Mouse (Mus musculus) heart, embryonic 11.5 days (tissue): ENCODE measurements around the gene Fxyd5. TPM values are rescaled to one million over a fixed set of nuclear protein-coding genes. Genes with fewer than 3 reads are reported as not detected.

ENCODE experiments used
- ATAC-seq: fragments of 200-750 bp; cut with Nextera tagmentation; replicated peaks from 2 replicates; pipeline ENCODE4 v1.8.0; 2017; ENCODE audit warnings: moderate library complexity; ENCODE audit not compliant: insufficient number of reproducible peaks, low FRiP score, low TSS enrichment
- H3K27ac ChIP-seq: fragments of 300-500 bp; sonication (generic); 2 replicates; pipeline ENCODE4 v1.5.1; 2014; ENCODE audit warnings: mild to moderate bottlenecking, low read depth, low read length
- H3K27me3 ChIP-seq: fragments of 300-500 bp; sonication (generic); 2 replicates; pipeline ENCODE4 v1.6.1; 2014; ENCODE audit warnings: mild to moderate bottlenecking, low read length, mixed read lengths; ENCODE audit not compliant: control insufficient read depth, insufficient read depth
- H3K36me3 ChIP-seq: fragments of 300-500 bp; sonication (generic); 2 replicates; pipeline ENCODE4 v1.6.1; 2014; ENCODE audit warnings: mild to moderate bottlenecking, low read length, moderate library complexity, mixed read lengths; ENCODE audit not compliant: control insufficient read depth, insufficient read depth
- H3K4me1 ChIP-seq: fragments of 300-500 bp; sonication (generic); 2 replicates; pipeline ENCODE4 v1.6.1; 2014; ENCODE audit warnings: low read length; ENCODE audit not compliant: control insufficient read depth, insufficient read depth
- H3K4me2 ChIP-seq: fragments of 300-500 bp; sonication (generic); 2 replicates; pipeline ENCODE4 v1.6.1; 2014; ENCODE audit warnings: mild to moderate bottlenecking, moderate library complexity
- H3K4me3 ChIP-seq: fragments of 300-500 bp; sonication (generic); 2 replicates; pipeline ENCODE4 v1.5.1; 2014; ENCODE audit warnings: low read depth, low read length
- H3K9ac ChIP-seq: fragments of 300-500 bp; sonication (generic); 2 replicates; pipeline ENCODE4 v1.6.1; 2014; ENCODE audit warnings: mild to moderate bottlenecking, low read depth, low read length, moderate library complexity
- H3K9me3 ChIP-seq: fragments of 300-500 bp; sonication (generic); replicated peaks from 2 replicates; pipeline ENCODE4 v1.6.1; 2016; ENCODE audit warnings: low read length; ENCODE audit not compliant: control insufficient read depth
- WGBS: fragments of 180-500 bp; shearing (Covaris S2); extraction: QIAGEN DNeasy Blood & Tissue Kit; methylation state at CpG from one replicate; pipeline ENCODE4 v1.1.7; 2014; ENCODE audit not compliant: insufficient replicate concordance; 5-methylcytosine and 5-hydroxymethylcytosine counted together
- microRNA-seq: library from miRNA; unstranded; fragments of <30 nt; microRNA quantifications from one replicate; pipeline ENCODE4, GENCODE M21; 2016; ENCODE audit warnings: borderline number of aligned reads
- polyA plus RNA-seq: library from polyadenylated mRNA; unstranded; fragments of >200 nt; fragmentation: Nextera tagmentation; extraction: Ambion mirVana; gene quantifications from 2 replicates; pipeline ENCODE4 v1.2.1, GENCODE M21; 2014

Fxyd5 gene
- polyA plus RNA-seq, 1 experiment from 2014 or later, result 38.5 TPM

DNA sequence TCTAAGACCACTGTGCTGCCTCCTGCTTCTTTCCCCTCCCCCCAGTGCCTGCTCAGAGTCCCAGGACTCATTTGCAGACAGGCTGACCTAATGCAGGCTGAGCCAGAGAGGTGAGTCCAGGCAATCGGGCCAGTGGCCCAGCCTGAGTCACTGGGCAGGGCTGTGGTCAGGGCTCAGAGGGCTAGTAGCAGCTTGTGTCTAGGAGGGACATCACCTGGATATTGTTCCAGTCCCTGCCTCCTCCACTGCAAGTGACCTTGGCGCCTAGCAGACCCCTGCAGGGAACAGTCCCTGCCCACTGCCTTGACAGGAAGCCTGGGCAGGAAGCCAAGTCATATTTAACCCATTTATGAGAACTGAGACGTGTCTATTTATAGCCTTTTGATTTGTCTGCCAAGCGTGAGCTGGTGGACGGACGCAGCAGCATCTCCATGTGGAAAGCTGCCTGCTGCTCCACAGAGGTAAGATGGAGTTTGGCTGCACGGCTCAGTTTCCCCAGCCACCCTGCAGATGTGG lies 41.7 kb downstream of the Fxyd5 start:
- Histone ChIP-seq H3K4me3 (no peak overlapping the region), H3K27me3 (no peaks in the 10 kb centered on the region), H3K4me2 (peak overlapping the region; percentile 35), H3K4me1 (peaks cover 11% of the 10 kb centered on the region), H3K9me3 (0 out of 2 replicates have a peak, but pooled peaks cover 3% of the 10 kb centered on the region), H3K27ac (peak overlapping the region; percentile 64), H3K9ac (peak overlapping the region; percentile 39; the same call in 1 of the 2 replicates), H3K36me3 (no peaks in the 10 kb centered on the region)
- WGBS, result 16% methylated on average over 7 of the region's 7 CpGs
- ATAC-seq, result peak; percentile 72

- Histone ChIP-seq H3K9me3 (0 out of 2 replicates have a peak, but pooled peaks cover 3% of the 10 kb centered on the region), H3K4me1 (peaks cover 15% of the 10 kb centered on the region), H3K4me2 (no peak overlapping the region), H3K4me3 (no peak overlapping the region), H3K27ac (no peak overlapping the region), H3K27me3 (no peaks in the 10 kb centered on the region), H3K36me3 (no peaks in the 10 kb centered on the region), H3K9ac (no peak overlapping the region)
- 86% methylated on average over 2 of the region's 2 CpGs for WGBS
- no peak for ATAC-seq
Measured at GRCm38 (mm10) chr7:30996491-30996890, 45.8 kb downstream of the Fxyd5 start.

DNA sequence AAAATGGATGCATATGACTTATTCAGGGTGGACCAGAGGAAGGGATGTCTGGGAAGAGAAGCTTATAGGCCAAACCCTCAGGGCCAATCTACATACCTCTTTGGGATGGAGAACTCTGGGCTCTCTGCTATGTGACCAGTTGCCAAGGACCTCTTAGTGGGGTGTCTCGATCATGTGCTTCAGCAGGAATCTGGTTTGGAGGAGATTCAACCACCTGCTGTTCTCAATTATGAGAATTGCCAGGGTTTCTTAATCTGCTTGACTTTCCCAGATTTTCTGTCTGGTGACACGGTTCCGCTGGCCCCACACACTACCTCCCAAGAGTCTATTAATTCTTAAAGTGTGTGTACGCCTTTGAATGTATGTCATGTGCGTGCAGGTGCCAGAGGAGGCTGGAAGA lies 48.3 kb downstream of the Fxyd5 start:
- Histone ChIP-seq H3K36me3 (no peaks in the 10 kb centered on the region), H3K4me1 (peaks cover 4% of the 10 kb centered on the region; the same call in 1 of the 2 replicates), H3K9ac (no peak overlapping the region), H3K4me2 (no peak overlapping the region), H3K9me3 (0 out of 2 replicates have a peak, but pooled peaks cover 3% of the 10 kb centered on the region), H3K27me3 (no peaks in the 10 kb centered on the region), H3K27ac (no peak overlapping the region), H3K4me3 (no peak overlapping the region)
- ATAC-seq, result no peak
- 78% methylated on average over 5 of the region's 5 CpGs for WGBS

DNA sequence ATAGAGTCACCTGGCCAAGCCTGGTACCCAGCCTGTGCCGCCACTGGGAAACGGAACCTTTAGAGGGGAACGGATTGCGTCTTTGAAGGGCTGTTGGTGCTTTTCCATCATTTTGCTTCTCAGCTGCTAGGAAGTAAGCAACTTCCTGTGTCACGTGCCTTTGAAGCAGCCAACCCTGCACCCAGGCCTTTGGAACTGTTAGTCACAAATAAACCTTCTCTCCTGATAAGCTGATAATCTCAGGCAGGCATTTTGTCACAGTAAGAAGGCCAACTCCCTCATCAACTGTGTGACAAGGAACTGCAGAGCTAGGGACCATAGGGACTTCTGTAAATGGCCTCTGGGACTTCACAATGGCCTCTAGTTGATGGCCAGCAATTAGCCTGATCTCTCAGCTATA lies 50.1 kb downstream of the Fxyd5 start:
- H3K9ac ChIP-seq, result no peak overlapping the region
- H3K27me3 ChIP-seq, result no peaks in the 10 kb centered on the region
- no peak overlapping the region for H3K27ac ChIP-seq
- no peak for ATAC-seq
- H3K9me3 ChIP-seq, result 0 out of 2 replicates have a peak, but pooled peaks cover 3% of the 10 kb centered on the region
- 58% methylated on average over 5 of the region's 5 CpGs for WGBS
- peaks cover 4% of the 10 kb centered on the region; the same call in 1 of the 2 replicates for H3K4me1 ChIP-seq
- H3K4me3 ChIP-seq, result no peak overlapping the region
- no peaks in the 10 kb centered on the region for H3K36me3 ChIP-seq
- no peak overlapping the region; the same call in 1 of the 2 replicates for H3K4me2 ChIP-seq

- Histone ChIP-seq H3K36me3 (no peaks in the 10 kb centered on the region), H3K4me2 (no peak overlapping the region), H3K9ac (no peak overlapping the region), H3K9me3 (no peaks in the 10 kb centered on the region), H3K27ac (no peak overlapping the region), H3K27me3 (no peaks in the 10 kb centered on the region), H3K4me3 (no peak overlapping the region), H3K4me1 (peaks cover 4% of the 10 kb centered on the region; the same call in 1 of the 2 replicates)
- ATAC-seq, result no peak
- 74% methylated on average over 4 of the region's 4 CpGs for WGBS
Measured at GRCm38 (mm10) chr7:30988519-30989162, 53.6 kb downstream of the Fxyd5 start.

- no peak overlapping the region for H3K4me3 ChIP-seq
- H3K4me2 ChIP-seq, result no peak overlapping the region
- no peak for ATAC-seq
- H3K27ac ChIP-seq, result no peak overlapping the region
- H3K36me3 ChIP-seq, result no peaks in the 10 kb centered on the region
- WGBS, result 83% methylated on average over 9 of the region's 9 CpGs
- no peak overlapping the region for H3K9ac ChIP-seq
- H3K9me3 ChIP-seq, result no peaks in the 10 kb centered on the region; the same call in 1 of the 2 replicates
- no peaks in the 10 kb centered on the region for H3K4me1 ChIP-seq
- H3K27me3 ChIP-seq, result no peaks in the 10 kb centered on the region
Measured at GRCm38 (mm10) chr7:30985357-30985756, 56.9 kb downstream of the Fxyd5 start.

Small RNA genes within 50 kb of the gene (microRNA-seq; reads per million reads assigned to microRNA genes)
- gene Mir7050, result not detected

Other genes with a start within 250 kb of the Fxyd5 start
- gene Ffar2, start 218.7 kb downstream of the Fxyd5 start, polyA plus RNA-seq, result not detected in 2 replicates
- not detected in 2 replicates for gene Ffar3, start 186.3 kb downstream of the Fxyd5 start, polyA plus RNA-seq
- gene Ffar1, start 180.9 kb downstream of the Fxyd5 start, polyA plus RNA-seq, result not detected in 2 replicates
- not detected in 2 replicates for gene Cd22, start 162.1 kb downstream of the Fxyd5 start, polyA plus RNA-seq
- 0.09 TPM in 1 of 2 replicates, not detected in the other for gene Mag, start 127.6 kb downstream of the Fxyd5 start, polyA plus RNA-seq
- not detected in 2 replicates for gene Hamp2, start 117.8 kb downstream of the Fxyd5 start, polyA plus RNA-seq
- gene Hamp, start 98.4 kb downstream of the Fxyd5 start, polyA plus RNA-seq, result not detected in 2 replicates
- 18.8 and 19.6 TPM in 2 replicates for gene Usf2, start 85.7 kb downstream of the Fxyd5 start, polyA plus RNA-seq
- gene Lsr, start 69.0 kb downstream of the Fxyd5 start, polyA plus RNA-seq, result 11.6 and 14.4 TPM in 2 replicates
- 0.72 and 0.89 TPM in 2 replicates for gene Fam187b, start 68.7 kb downstream of the Fxyd5 start, polyA plus RNA-seq
- gene Fxyd7, start 9.0 kb upstream of the Fxyd5 start, polyA plus RNA-seq, result 2.5 and 4.9 TPM in 2 replicates
- 566 and 581 TPM in 2 replicates for gene Fxyd1, start 14.7 kb upstream of the Fxyd5 start, polyA plus RNA-seq
- gene Lgi4, start 16.9 kb upstream of the Fxyd5 start, polyA plus RNA-seq, result 0.13 and 0.34 TPM in 2 replicates
- gene Fxyd3, start 34.2 kb upstream of the Fxyd5 start, polyA plus RNA-seq, result 0.38 and 1.8 TPM in 2 replicates
- 2.7 and 3.3 TPM in 2 replicates for gene Hpn, start 72.8 kb upstream of the Fxyd5 start, polyA plus RNA-seq
- 3.0 TPM in 2 replicates for gene Scn1b, start 84.5 kb upstream of the Fxyd5 start, polyA plus RNA-seq
- 49.0 and 55.9 TPM in 2 replicates for gene Gramd1a, start 113.4 kb upstream of the Fxyd5 start, polyA plus RNA-seq
- not detected in 2 replicates for gene Scgb2b2, start 248.0 kb upstream of the Fxyd5 start, polyA plus RNA-seq
- gene Scgb1b2, start 249.3 kb upstream of the Fxyd5 start, polyA plus RNA-seq, result not detected in 2 replicates